ENCODE assay signal across 11 mouse cellular contexts in the genomic region with DNA sequence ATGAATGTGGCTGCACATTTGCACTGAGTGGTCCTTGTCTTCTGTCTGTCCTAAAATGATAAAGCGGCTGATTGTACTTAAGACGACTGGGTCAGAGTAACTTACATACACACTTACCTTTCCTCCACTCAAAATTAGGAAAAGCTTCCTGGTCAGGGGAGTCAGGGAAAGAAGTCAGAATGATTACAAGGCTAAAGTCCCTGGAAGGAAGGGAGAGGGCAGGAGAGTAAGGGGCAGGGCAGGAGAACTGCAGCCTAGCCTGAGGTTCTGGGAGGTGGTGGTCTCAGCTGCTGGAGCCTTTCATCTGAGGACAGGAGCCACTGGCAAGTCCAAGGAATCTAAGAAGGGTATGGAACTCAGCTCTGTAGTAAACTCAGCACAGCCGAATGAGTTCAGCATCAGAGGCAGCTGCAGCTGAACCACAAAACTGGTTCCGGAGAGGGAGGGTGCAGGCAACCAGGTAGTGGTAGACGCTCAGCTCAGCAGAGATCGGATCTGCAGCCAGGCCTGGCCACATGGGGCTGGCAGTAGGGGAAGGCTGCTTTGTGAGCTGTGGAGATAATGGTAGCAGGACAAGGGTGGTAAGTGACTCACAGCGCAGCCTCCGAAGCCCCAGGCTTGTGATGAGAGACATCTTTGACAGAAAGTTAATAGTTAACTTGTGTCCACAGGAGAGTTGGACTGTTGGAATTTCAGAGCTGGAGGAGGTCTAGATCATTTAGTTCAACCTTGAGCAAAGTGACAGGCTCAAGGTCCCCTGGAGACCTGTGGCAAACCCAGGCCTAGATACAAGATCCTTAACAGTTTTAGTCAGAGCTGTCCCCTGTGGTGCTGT. TPM values are rescaled to one million over a fixed set of nuclear protein-coding genes. Genes with fewer than 3 reads are reported as not detected.
DNase-seq lines count a peak whose midpoint lies in the region; ATAC-seq lines count a peak whose summit lies in the region.
"Had no signal": no experiment of that assay in that cellular context is flagged by ENCODE, and none has a peak within 500 bp of the region (broad histone marks: within the 10 kb centered on the region; RNA-seq: fewer than 3 reads in every experiment).

No protein-coding gene starts in this region.

- H3K9ac ChIP-seq in hindbrain, embryonic 16.5 days (ENCODE audit: low read depth, low read length) = no peak overlapping the region
- no peak overlapping the region for H3K9ac ChIP-seq in limb, embryonic 15.5 days
- H3K9ac ChIP-seq in forebrain, embryonic 16.5 days (replicated peaks; ENCODE audit: low read depth, low read length) = no peak overlapping the region
- H3K9ac ChIP-seq: neural tube, embryonic 12.5 days had no signal

- no peaks in the 10 kb centered on the region for H3K27me3 ChIP-seq in hindbrain, embryonic 10.5 days (ENCODE audit: insufficient read depth, poor library complexity, severe bottlenecking)
- no peaks in the 10 kb centered on the region for H3K27me3 ChIP-seq in hindbrain, embryonic 16.5 days (replicated peaks; ENCODE audit: control insufficient read depth, insufficient read depth, low read length)
- no peaks in the 10 kb centered on the region for H3K27me3 ChIP-seq in limb, embryonic 15.5 days
- no peaks in the 10 kb centered on the region for H3K27me3 ChIP-seq in forebrain, embryonic 16.5 days (replicated peaks; ENCODE audit: control insufficient read depth, insufficient read depth, low read length)
- H3K27me3 ChIP-seq: neural tube, embryonic 12.5 days had no signal

- H3K4me1 ChIP-seq in hindbrain, embryonic 10.5 days (replicated peaks) = peaks cover 25% of the 10 kb centered on the region
- peaks cover 4% of the 10 kb centered on the region for H3K4me1 ChIP-seq in hindbrain, embryonic 16.5 days (ENCODE audit: control insufficient read depth, insufficient read depth, low read depth, low read length)
- peaks cover 9% of the 10 kb centered on the region for H3K4me1 ChIP-seq in limb, embryonic 15.5 days
- H3K4me1 ChIP-seq in forebrain, embryonic 16.5 days (replicated peaks; ENCODE audit: control insufficient read depth, insufficient read depth, low read length) = peaks cover 6% of the 10 kb centered on the region

- 62% methylated on average over 8 of the region's 8 CpGs for WGBS in hindbrain, embryonic 10.5 days
- 58% methylated on average over 8 of the region's 8 CpGs for WGBS in hindbrain, embryonic 16.5 days
- 69% methylated on average over 8 of the region's 8 CpGs for WGBS in limb, embryonic 15.5 days
- 68% methylated on average over 8 of the region's 8 CpGs for WGBS in forebrain, embryonic 16.5 days

- peaks cover 4% of the 10 kb centered on the region for H3K36me3 ChIP-seq in hindbrain, embryonic 10.5 days
- no peaks in the 10 kb centered on the region for H3K36me3 ChIP-seq in hindbrain, embryonic 16.5 days (ENCODE audit: control insufficient read depth, insufficient read depth, low read length)
- H3K36me3 ChIP-seq in limb, embryonic 15.5 days = 0 out of 2 replicates have a peak, but pooled peaks cover under 1% of the 10 kb centered on the region
- H3K36me3 ChIP-seq in forebrain, embryonic 16.5 days (ENCODE audit: control insufficient read depth, insufficient read depth) = no peaks in the 10 kb centered on the region
- H3K36me3 ChIP-seq: neural tube, embryonic 12.5 days had no signal

- no peak overlapping the region for H3K4me3 ChIP-seq in hindbrain, embryonic 10.5 days
- H3K4me3 ChIP-seq in hindbrain, embryonic 16.5 days (ENCODE audit: low read length) = no peak overlapping the region
- H3K4me3 ChIP-seq in limb, embryonic 15.5 days = no peak overlapping the region
- no peak overlapping the region for H3K4me3 ChIP-seq in forebrain, embryonic 16.5 days (replicated peaks; ENCODE audit: low read length)
- H3K4me3 ChIP-seq: neural tube, embryonic 12.5 days had no signal

- no peak overlapping the region for H3K4me2 ChIP-seq in hindbrain, embryonic 16.5 days (ENCODE audit: low read length)
- H3K4me2 ChIP-seq in limb, embryonic 15.5 days = no peak overlapping the region
- no peak overlapping the region for H3K4me2 ChIP-seq in forebrain, embryonic 16.5 days (ENCODE audit: low read length)
- H3K4me2 ChIP-seq: neural tube, embryonic 12.5 days had no signal

- no peak for DNase-seq in hindbrain, embryonic 10.5 days (ENCODE audit: low spot score)
- DNase-seq in thymus, postnatal 0 days (ENCODE audit: low spot score) = peak; percentile 76
- DNase-seq in layer of hippocampus, adult 9-10 months (ENCODE audit: low spot score) = no peak
- DNase-seq in gastrocnemius, postnatal 25 days = no peak

- no peak for ATAC-seq in hindbrain, embryonic 16.5 days
- ATAC-seq in hematopoietic stem cell, adult 5-6 weeks (replicated peaks in 1 of 2; ENCODE audit: insufficient read depth in 1 of 2, low FRiP score in 2 of 2, low TSS enrichment in 1 of 2, low read depth in 1 of 2, poor library complexity in 2 of 2, severe bottlenecking in 2 of 2) = peak; percentile 76 to 86
- ATAC-seq in limb, embryonic 15.5 days (ENCODE audit: insufficient number of reproducible peaks, low FRiP score, low TSS enrichment, low read depth) = no peak
- ATAC-seq in forebrain, embryonic 16.5 days = no peak

- no peaks in the 10 kb centered on the region for H3K9me3 ChIP-seq in hindbrain, embryonic 10.5 days
- H3K9me3 ChIP-seq in hindbrain, embryonic 16.5 days (ENCODE audit: control insufficient read depth, low read length) = no peaks in the 10 kb centered on the region
- no peaks in the 10 kb centered on the region for H3K9me3 ChIP-seq in limb, embryonic 15.5 days
- no peaks in the 10 kb centered on the region for H3K9me3 ChIP-seq in forebrain, embryonic 16.5 days (ENCODE audit: control insufficient read depth, low read length)
- H3K9me3 ChIP-seq: neural tube, embryonic 12.5 days had no signal

- H3K27ac ChIP-seq in hindbrain, embryonic 10.5 days = peak overlapping the region; percentile 53; the same call in 1 of the 2 replicates
- H3K27ac ChIP-seq in hindbrain, embryonic 16.5 days (ENCODE audit: low read depth, low read length) = no peak overlapping the region
- 0 out of 2 replicates have a peak overlapping the region, but pooled peaks have one; percentile 11 for H3K27ac ChIP-seq in limb, embryonic 15.5 days
- no peak overlapping the region for H3K27ac ChIP-seq in forebrain, embryonic 16.5 days (ENCODE audit: low read length)
- H3K27ac ChIP-seq: neural tube, embryonic 12.5 days had no signal

RNA-seq across cellular contexts. Expression of a gene that starts 9.1 kb away (rescaled TPM):
- polyA plus RNA-seq in hindbrain, embryonic 10.5 days (2016; fragmentation: Nextera tagmentation; extraction: Ambion mirVana) = 29.7 and 32.9 TPM in 2 replicates
- 35.1 and 44.0 TPM in 2 replicates for polyA plus RNA-seq in hindbrain, embryonic 16.5 days (2015; fragmentation: Nextera tagmentation; extraction: Ambion mirVana)
- total RNA-seq in hematopoietic stem cell, adult 5-6 weeks (2017) = 97.7 and 133 TPM in 2 replicates
- 71.9 and 73.2 TPM in 2 replicates for polyA plus RNA-seq in limb, embryonic 15.5 days (2015; fragmentation: Nextera tagmentation; extraction: Ambion mirVana)
- 25.5 and 27.5 TPM in 2 replicates for polyA plus RNA-seq in thymus, postnatal 0 days (2015; fragmentation: Nextera tagmentation; extraction: Ambion mirVana)
- 100 to 1,000 TPM; 329 to 377 TPM for total RNA-seq in gastrocnemius, postnatal 25 days (2021)
- polyA plus RNA-seq in forebrain, embryonic 16.5 days (2015; fragmentation: Nextera tagmentation; extraction: Ambion mirVana) = 54.8 and 59.8 TPM in 2 replicates

RNA-seq across cellular contexts. Expression of a gene that starts 15.5 kb away (rescaled TPM):
- polyA plus RNA-seq in hindbrain, embryonic 10.5 days (2016; fragmentation: Nextera tagmentation; extraction: Ambion mirVana) = 1.5 and 2.0 TPM in 2 replicates
- 1.6 and 1.7 TPM in 2 replicates for polyA plus RNA-seq in hindbrain, embryonic 16.5 days (2015; fragmentation: Nextera tagmentation; extraction: Ambion mirVana)
- total RNA-seq in hematopoietic stem cell, adult 5-6 weeks (2017) = not detected in 2 replicates
- 0.90 and 0.92 TPM in 2 replicates for polyA plus RNA-seq in limb, embryonic 15.5 days (2015; fragmentation: Nextera tagmentation; extraction: Ambion mirVana)
- polyA plus RNA-seq in thymus, postnatal 0 days (2015; fragmentation: Nextera tagmentation; extraction: Ambion mirVana) = 0.39 and 1.1 TPM in 2 replicates
- total RNA-seq in gastrocnemius, postnatal 25 days (2021) = not detected
- polyA plus RNA-seq in forebrain, embryonic 16.5 days (2015; fragmentation: Nextera tagmentation; extraction: Ambion mirVana) = 0.99 and 3.3 TPM in 2 replicates
- polyA plus RNA-seq: cerebellum, adult 2 months; frontal cortex, adult 2 months had no signal

RNA-seq across cellular contexts. Expression of a gene that starts 47.0 kb away (rescaled TPM):
- 1.6 and 2.2 TPM in 2 replicates for polyA plus RNA-seq in hindbrain, embryonic 10.5 days (2016; fragmentation: Nextera tagmentation; extraction: Ambion mirVana)
- polyA plus RNA-seq in hindbrain, embryonic 16.5 days (2015; fragmentation: Nextera tagmentation; extraction: Ambion mirVana) = 0.20 and 0.21 TPM in 2 replicates
- not detected in 2 replicates for total RNA-seq in hematopoietic stem cell, adult 5-6 weeks (2017)
- not detected in 2 replicates for polyA plus RNA-seq in limb, embryonic 15.5 days (2015; fragmentation: Nextera tagmentation; extraction: Ambion mirVana)
- polyA plus RNA-seq in thymus, postnatal 0 days (2015; fragmentation: Nextera tagmentation; extraction: Ambion mirVana) = 0.79 TPM in 1 of 2 replicates, not detected in the other
- not detected for total RNA-seq in gastrocnemius, postnatal 25 days (2021)
- 0.19 and 0.66 TPM in 2 replicates for polyA plus RNA-seq in forebrain, embryonic 16.5 days (2015; fragmentation: Nextera tagmentation; extraction: Ambion mirVana)
- polyA plus RNA-seq: cerebellum, adult 2 months had no signal

Comparison
In these comparisons a context has a peak if more than half of its experiments do, and no peak if none do; other contexts are left out.
1. H3K27ac ChIP-seq: peak in hindbrain, embryonic 10.5 days (single experiment) and limb, embryonic 15.5 days (single experiment); none in hindbrain, embryonic 16.5 days (single experiment) and forebrain, embryonic 16.5 days (single experiment).
2. ATAC-seq: peak in hematopoietic stem cell, adult 5-6 weeks (2 of 2); none in hindbrain, embryonic 16.5 days (single experiment), limb, embryonic 15.5 days (single experiment) and forebrain, embryonic 16.5 days (single experiment).